Comparison of ENCODE assay signal across 22 mouse cellular contexts in genomic region chr13:109689176-109689575, GRCm38 (mm10).
DNase-seq lines count a peak whose midpoint lies in the region; ATAC-seq and TF ChIP-seq lines count a peak whose summit lies in the region.
"Had no signal": no experiment of that assay in that cellular context is flagged by ENCODE, and none has a peak within 500 bp of the region (broad histone marks: within the 10 kb centered on the region; RNA-seq: fewer than 3 reads in every experiment).

No protein-coding gene starts in this region.

- H3ac ChIP-seq in myocyte (ENCODE audit: control insufficient read depth, insufficient read length), result no peak overlapping the region

- H3K27me3 ChIP-seq in MEL (ENCODE audit: control insufficient read depth in 1 of 2, insufficient read depth in 2 of 2, low read length in 2 of 2) (no peaks in the 10 kb centered on the region), myocyte (ENCODE audit: control insufficient read depth, insufficient read depth, insufficient read length) (no peaks in the 10 kb centered on the region)
- no peaks in the 10 kb centered on the region for H3K27me3 ChIP-seq in liver, embryonic 14.5 days (ENCODE audit: control insufficient read depth, insufficient read depth, low read length)
- no peaks in the 10 kb centered on the region for H3K27me3 ChIP-seq in kidney, embryonic 15.5 days
- H3K27me3 ChIP-seq: hindbrain, embryonic 12.5 days; Patski had no signal

- peaks cover 71% of the 10 kb centered on the region for H3K79me2 ChIP-seq in MEL (ENCODE audit: control insufficient read depth, insufficient read depth, low read length, poor library complexity)
- peaks cover 76% of the 10 kb centered on the region for H3K79me2 ChIP-seq in myocyte (ENCODE audit: control insufficient read depth, insufficient read depth)

- H3K9me3 ChIP-seq in MEL (replicated peaks; ENCODE audit: insufficient read depth, low read length), result no peaks in the 10 kb centered on the region
- no peaks in the 10 kb centered on the region for H3K9me3 ChIP-seq in liver, embryonic 14.5 days (ENCODE audit: control insufficient read depth, low read length)
- H3K9me3 ChIP-seq in kidney, embryonic 15.5 days (replicated peaks), result no peaks in the 10 kb centered on the region
- H3K9me3 ChIP-seq: embryonic facial prominence, embryonic 10.5 days; forebrain, embryonic 10.5 days; hindbrain, embryonic 12.5 days had no signal

- H3K36me3 ChIP-seq in MEL (ENCODE audit: control insufficient read depth in 1 of 2, insufficient read depth in 2 of 2, low read length in 2 of 2), result peaks cover 12 to 54% of the 10 kb centered on the region in 2 experiments; a peak in 3 of 4 replicates
- H3K36me3 ChIP-seq in liver, embryonic 14.5 days (replicated peaks; ENCODE audit: control insufficient read depth, insufficient read depth, low read depth), result no peaks in the 10 kb centered on the region
- no peaks in the 10 kb centered on the region for H3K36me3 ChIP-seq in myocyte (ENCODE audit: control insufficient read depth, insufficient read depth)
- no peaks in the 10 kb centered on the region for H3K36me3 ChIP-seq in kidney, embryonic 15.5 days
- H3K36me3 ChIP-seq: embryonic facial prominence, embryonic 10.5 days; forebrain, embryonic 10.5 days; hindbrain, embryonic 12.5 days had no signal

- peaks cover 29 to 40% of the 10 kb centered on the region in 2 experiments for H3K4me1 ChIP-seq in MEL (ENCODE audit: control insufficient read depth in 1 of 2, insufficient read depth in 2 of 2, low read length in 2 of 2)
- peaks cover 50 to 55% of the 10 kb centered on the region in 2 experiments for H3K4me1 ChIP-seq in liver, embryonic 14.5 days (replicated peaks; ENCODE audit: control insufficient read depth in 2 of 2, insufficient read depth in 2 of 2, low read length in 1 of 2)
- H3K4me1 ChIP-seq in kidney, embryonic 15.5 days, result peaks cover 35% of the 10 kb centered on the region

- TF ChIP-seq EP300 in MEL (IDR thresholded peaks at IDR 0.05; ENCODE audit: low read depth in 1 of 2, low read length in 2 of 2), result no peak
- TF ChIP-seq EP300 in liver, embryonic 14.5 days (IDR thresholded peaks at IDR 0.05; ENCODE audit: low read depth), result no peak

- H3K27ac ChIP-seq in left cerebral cortex, adult 2 months, result 0 out of 2 replicates have a peak overlapping the region, but pooled peaks have one; percentile 32
- H3K27ac ChIP-seq in MEL (ENCODE audit: control insufficient read depth, low read depth, low read length), result peak overlapping the region; percentile 82
- H3K27ac ChIP-seq in liver, embryonic 14.5 days, result peak overlapping the region; percentile 71
- H3K27ac ChIP-seq in kidney, embryonic 15.5 days, result no peak overlapping the region
- H3K27ac ChIP-seq: embryonic facial prominence, embryonic 10.5 days; forebrain, embryonic 10.5 days; gastrocnemius, adult 2 months; hindbrain, embryonic 12.5 days had no signal

- WGBS in liver, embryonic 14.5 days (ENCODE audit: insufficient replicate concordance), result 74% methylated on average over 3 of the region's 3 CpGs
- 63% methylated on average over 3 of the region's 3 CpGs for WGBS in kidney, embryonic 15.5 days

- no peak overlapping the region for H3K4me3 ChIP-seq in left cerebral cortex, adult 2 months
- H3K4me3 ChIP-seq in MEL (ENCODE audit: control insufficient read depth in 1 of 2, insufficient read depth in 1 of 2, low read depth in 2 of 2, low read length in 2 of 2) (peak overlapping the region; percentile 55 to 98), myocyte (no peak overlapping the region)
- peak overlapping the region in 1 of 2 experiments; percentile 83; a peak in 2 of 4 replicates for H3K4me3 ChIP-seq in liver, embryonic 14.5 days (ENCODE audit: insufficient read depth in 1 of 2, low read depth in 2 of 2, low read length in 2 of 2)
- H3K4me3 ChIP-seq in kidney, embryonic 15.5 days (replicated peaks), result no peak overlapping the region
- H3K4me3 ChIP-seq: embryonic facial prominence, embryonic 10.5 days; forebrain, embryonic 10.5 days; gastrocnemius, adult 2 months; hindbrain, embryonic 12.5 days had no signal

- peak overlapping the region; percentile 92 for H3K9ac ChIP-seq in MEL (ENCODE audit: control insufficient read depth, low read depth, low read length, poor library complexity, severe bottlenecking)
- H3K9ac ChIP-seq in liver, embryonic 14.5 days (replicated peaks), result peak overlapping the region; percentile 52
- H3K9ac ChIP-seq in kidney, embryonic 15.5 days, result no peak overlapping the region
- H3K9ac ChIP-seq: hindbrain, embryonic 12.5 days had no signal

- no peak for ATAC-seq in liver, embryonic 14.5 days (ENCODE audit: insufficient read depth)
- ATAC-seq in kidney, embryonic 15.5 days (replicated peaks; ENCODE audit: low FRiP score), result no peak
- ATAC-seq: activated CD4-positive, CD25-positive, alpha-beta regulatory T cell, adult 4 months; forebrain, embryonic 14.5 days; hindbrain, embryonic 16.5 days; Patski had no signal

- TF ChIP-seq POLR2A in MEL (IDR thresholded peaks at IDR 0.05; ENCODE audit: control insufficient read depth in 1 of 2, insufficient read depth in 1 of 2, low read depth in 1 of 2, low read length in 2 of 2, poor library complexity in 1 of 2), result no peak
- TF ChIP-seq POLR2A in myocyte (IDR thresholded peaks at IDR 0.05; ENCODE audit: insufficient read length, low read depth), result no peak

- peak overlapping the region; percentile 90 for H3K4me2 ChIP-seq in liver, embryonic 14.5 days (ENCODE audit: low read depth)
- peak overlapping the region; percentile 45 for H3K4me2 ChIP-seq in myocyte (ENCODE audit: low read depth)
- H3K4me2 ChIP-seq in kidney, embryonic 15.5 days, result no peak overlapping the region
- H3K4me2 ChIP-seq: hindbrain, embryonic 12.5 days had no signal

- TF ChIP-seq RAD21 in MEL (IDR thresholded peaks at IDR 0.05; ENCODE audit: low read depth, low read length), result no peak

- no peak for TF ChIP-seq CTCF in left cerebral cortex, adult 2 months (IDR thresholded peaks at IDR 0.05)
- TF ChIP-seq CTCF in MEL (IDR thresholded peaks at IDR 0.05 in 2 of 3, conservative IDR thresholded peaks at IDR 0.05 in 1 of 3; ENCODE audit: control insufficient read depth in 1 of 3, insufficient read depth in 1 of 3, low read depth in 2 of 3, low read length in 3 of 3, poor library complexity in 1 of 3, severe bottlenecking in 1 of 3), result no peak
- TF ChIP-seq CTCF in liver, embryonic 14.5 days (IDR thresholded peaks at IDR 0.05; ENCODE audit: low read depth), result no peak; the same call in 1 of the 2 replicates

- DNase-seq in left cerebral cortex, adult 2 months (ENCODE audit: extremely low spot score in 1 of 2, low spot score in 2 of 2), result no peak
- DNase-seq in left cerebral cortex, postnatal 10 days (ENCODE audit: extremely low spot score in 1 of 2, low spot score in 2 of 2), result no peak
- DNase-seq in MEL (ENCODE audit: low read depth, low spot score), result peak; percentile 63
- DNase-seq in liver, embryonic 14.5 days (ENCODE audit: low read depth in 3 of 3, low spot score in 3 of 3), result no peak
- DNase-seq in cerebellum, postnatal 14 days, result no peak
- DNase-seq: adrenal gland, postnatal 25 days; cerebellum, adult 18-20 months; cerebellum, adult 9-11 months; gastrocnemius, adult 2 months; gastrocnemius, postnatal 36 days; heart, adult 11 months; heart, postnatal 10 days; heart, postnatal 4 days had no signal

- intact Hi-C loops in left cerebral cortex, adult 2 months (cut with DNase I), result loop anchor here (5.0 kb wide), 2 partner anchors 43 to 72 kb away; no protein-coding TSS in a partner anchor
- intact Hi-C loops in left cerebral cortex, postnatal 10 days (cut with DNase I), result no loop called here

TF ChIP-seq in MEL, 35 proteins besides CTCF, POLR2A, EP300 and RAD21:
- TF ChIP-seq GABPA (IDR thresholded peaks at IDR 0.05; ENCODE audit: low read depth, low read length) (peak; percentile 67; the same call in 1 of the 2 replicates), POLR2AphosphoS2 (IDR thresholded peaks at IDR 0.05; ENCODE audit: low read length) (no peak), MAFK (IDR thresholded peaks at IDR 0.05; ENCODE audit: borderline replicate concordance, low read depth, low read length) (peak; percentile 64; the same call in 1 of the 2 replicates), CHD1 (IDR thresholded peaks at IDR 0.05; ENCODE audit: low read depth, low read length) (no peak; the same call in 1 of the 2 replicates), GATA1 (IDR thresholded peaks at IDR 0.05; ENCODE audit: low read depth, low read length) (no peak)

TF ChIP-seq in myocyte, 11 proteins besides CTCF, POLR2A, EP300 and RAD21:
- TF ChIP-seq MYOD1 (IDR thresholded peaks at IDR 0.05; ENCODE audit: control insufficient read depth in 1 of 3, insufficient read length in 2 of 3, low read depth in 2 of 3), result no peak
- no peak for TF ChIP-seq REST (IDR thresholded peaks at IDR 0.05; ENCODE audit: insufficient read depth, insufficient read length)
- TF ChIP-seq CEBPB (IDR thresholded peaks at IDR 0.05; ENCODE audit: insufficient read depth, poor library complexity, severe bottlenecking), result no peak
- TF ChIP-seq MAX (IDR thresholded peaks at IDR 0.05; ENCODE audit: low read depth), result no peak
- no peak for TF ChIP-seq TCF3 (IDR thresholded peaks at IDR 0.05; ENCODE audit: insufficient read length, low read depth)
- no peak for TF ChIP-seq SRF (IDR thresholded peaks at IDR 0.05; ENCODE audit: control insufficient read depth, insufficient read length, low read depth)
- no peak for TF ChIP-seq POLR2AphosphoS2 (IDR thresholded peaks at IDR 0.05; ENCODE audit: insufficient read length, low read depth)
- no peak for TF ChIP-seq TCF12 (IDR thresholded peaks at IDR 0.05; ENCODE audit: insufficient read depth, poor library complexity, severe bottlenecking)
- no peak for TF ChIP-seq USF1 (IDR thresholded peaks at IDR 0.05; ENCODE audit: low read depth)
- no peak for TF ChIP-seq E2F4 (IDR thresholded peaks at IDR 0.05; ENCODE audit: insufficient read depth)
- no peak for TF ChIP-seq MYOG (IDR thresholded peaks at IDR 0.05; ENCODE audit: control insufficient read depth in 1 of 3, insufficient read depth in 1 of 3, insufficient read length in 2 of 3, low read depth in 2 of 3)

Comparison
In these comparisons a context has a peak if more than half of its experiments do, and no peak if none do; other contexts are left out.
1. H3K4me3 ChIP-seq: peak in MEL (2 of 2); none in left cerebral cortex, adult 2 months (single experiment), myocyte (single experiment) and kidney, embryonic 15.5 days (single experiment).